Mouse (Mus musculus): ENCODE data around the gene Npff. TPM values are rescaled to one million over a fixed set of nuclear protein-coding genes. Genes with fewer than 3 reads are reported as not detected.

Gene Npff
- polyA plus RNA-seq, 1 experiment from 2014 or later, result 2.1 TPM

DNA sequence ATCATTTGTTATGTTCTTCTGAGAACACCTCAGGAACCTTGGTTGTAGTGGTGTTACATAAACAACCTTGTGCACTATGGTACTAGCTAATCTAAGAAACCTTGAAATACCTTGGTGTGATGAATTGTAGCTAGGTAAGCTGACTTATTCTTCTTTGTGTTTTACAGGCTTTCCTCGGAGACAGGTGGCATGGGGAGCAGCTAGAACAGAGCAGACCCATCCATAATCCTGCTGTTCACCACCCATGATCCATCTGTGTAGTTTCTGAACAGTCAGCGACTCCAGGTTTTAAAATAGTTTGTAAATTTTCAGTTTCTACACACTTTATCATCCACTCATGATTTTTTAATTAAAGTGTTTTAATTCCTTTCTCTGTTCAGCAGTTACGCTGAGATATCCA, 26.4 kb downstream of the Npff start:
- no peak for DNase-seq (ENCODE audit: low spot score)
- 92% methylated on average over 3 of the region's 3 CpGs for WGBS
- no peaks in the 10 kb centered on the region for H3K4me1 ChIP-seq (replicated peaks; ENCODE audit: control insufficient read depth, insufficient read depth, low read length)
- no peak overlapping the region for H3K9ac ChIP-seq (ENCODE audit: low read length)
- no peak overlapping the region for H3K4me2 ChIP-seq (ENCODE audit: low read depth, low read length, severe bottlenecking)
- H3K9me3 ChIP-seq (ENCODE audit: control insufficient read depth, low read length), result no peaks in the 10 kb centered on the region
- ATAC-seq (replicated peaks; ENCODE audit: low FRiP score), result no peak
- no peak overlapping the region for H3K27ac ChIP-seq (ENCODE audit: low read depth, low read length)
- H3K36me3 ChIP-seq (ENCODE audit: control insufficient read depth, insufficient read depth, low read length), result peaks cover 20% of the 10 kb centered on the region
- H3K27me3 ChIP-seq (ENCODE audit: control insufficient read depth, insufficient read depth, low read length), result no peaks in the 10 kb centered on the region
- H3K4me3 ChIP-seq (ENCODE audit: low read depth, low read length), result no peak overlapping the region

GRCm38 (mm10) chr15:102487664-102488063, 37.1 kb downstream of the Npff start:
- DNase-seq (ENCODE audit: low spot score), result no peak
- ATAC-seq (replicated peaks; ENCODE audit: low FRiP score), result no peak
- H3K27ac ChIP-seq (ENCODE audit: low read depth, low read length), result no peak overlapping the region
- H3K4me2 ChIP-seq (ENCODE audit: low read depth, low read length, severe bottlenecking), result no peak overlapping the region
- no peak overlapping the region for H3K4me3 ChIP-seq (ENCODE audit: low read depth, low read length)
- H3K27me3 ChIP-seq (ENCODE audit: control insufficient read depth, insufficient read depth, low read length), result no peaks in the 10 kb centered on the region
- 83% methylated on average over 1 of the region's 1 CpGs for WGBS
- H3K4me1 ChIP-seq (replicated peaks; ENCODE audit: control insufficient read depth, insufficient read depth, low read length), result no peaks in the 10 kb centered on the region
- H3K9me3 ChIP-seq (ENCODE audit: control insufficient read depth, low read length), result no peaks in the 10 kb centered on the region
- H3K36me3 ChIP-seq (ENCODE audit: control insufficient read depth, insufficient read depth, low read length), result peaks cover 37% of the 10 kb centered on the region
- no peak overlapping the region for H3K9ac ChIP-seq (ENCODE audit: low read length)

DNA sequence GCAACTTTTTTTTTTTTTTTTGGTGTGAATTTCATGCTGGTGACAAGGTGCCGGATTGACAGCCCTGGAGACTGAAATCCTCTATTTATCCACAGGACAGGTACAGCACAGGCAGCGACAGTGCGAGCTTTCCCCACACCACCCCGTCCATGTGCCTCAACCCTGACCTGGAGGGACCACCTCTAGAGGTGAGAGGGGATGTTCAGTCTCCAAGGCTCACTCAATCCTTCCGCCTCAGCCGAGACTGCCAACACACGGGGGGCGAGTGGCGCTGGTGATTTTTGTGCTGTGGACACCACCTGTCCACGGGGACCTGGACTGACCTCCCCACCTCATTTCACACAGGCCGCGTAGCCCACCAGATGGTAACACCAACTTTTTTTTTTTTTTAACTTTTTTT, 38.9 kb downstream of the Npff start:
- no peak overlapping the region for H3K27ac ChIP-seq (ENCODE audit: low read depth, low read length)
- H3K27me3 ChIP-seq (ENCODE audit: control insufficient read depth, insufficient read depth, low read length), result no peaks in the 10 kb centered on the region
- H3K9me3 ChIP-seq (ENCODE audit: control insufficient read depth, low read length), result no peaks in the 10 kb centered on the region
- no peaks in the 10 kb centered on the region for H3K4me1 ChIP-seq (replicated peaks; ENCODE audit: control insufficient read depth, insufficient read depth, low read length)
- ATAC-seq (replicated peaks; ENCODE audit: low FRiP score) (no peak), DNase-seq (ENCODE audit: low spot score) (no peak)
- H3K4me2 ChIP-seq (ENCODE audit: low read depth, low read length, severe bottlenecking), result no peak overlapping the region
- WGBS, result 93% methylated on average over 12 of the region's 12 CpGs
- no peak overlapping the region for H3K9ac ChIP-seq (ENCODE audit: low read length)
- H3K4me3 ChIP-seq (ENCODE audit: low read depth, low read length), result no peak overlapping the region
- peaks cover 39% of the 10 kb centered on the region for H3K36me3 ChIP-seq (ENCODE audit: control insufficient read depth, insufficient read depth, low read length)

- H3K27ac ChIP-seq (ENCODE audit: low read depth, low read length), result no peak overlapping the region
- no peaks in the 10 kb centered on the region for H3K4me1 ChIP-seq (replicated peaks; ENCODE audit: control insufficient read depth, insufficient read depth, low read length)
- no peak overlapping the region for H3K9ac ChIP-seq (ENCODE audit: low read length)
- ATAC-seq (replicated peaks; ENCODE audit: low FRiP score), result no peak
- H3K9me3 ChIP-seq (ENCODE audit: control insufficient read depth, low read length), result no peaks in the 10 kb centered on the region
- peaks cover 31% of the 10 kb centered on the region for H3K36me3 ChIP-seq (ENCODE audit: control insufficient read depth, insufficient read depth, low read length)
- H3K4me3 ChIP-seq (ENCODE audit: low read depth, low read length), result no peak overlapping the region
- WGBS, result 95% methylated on average over 3 of the region's 3 CpGs
- DNase-seq (ENCODE audit: low spot score), result no peak
- H3K27me3 ChIP-seq (ENCODE audit: control insufficient read depth, insufficient read depth, low read length), result no peaks in the 10 kb centered on the region
- H3K4me2 ChIP-seq (ENCODE audit: low read depth, low read length, severe bottlenecking), result no peak overlapping the region
These were observed 41.6 kb downstream of the Npff start for GRCm38 (mm10) chr15:102483136-102483535.

DNA sequence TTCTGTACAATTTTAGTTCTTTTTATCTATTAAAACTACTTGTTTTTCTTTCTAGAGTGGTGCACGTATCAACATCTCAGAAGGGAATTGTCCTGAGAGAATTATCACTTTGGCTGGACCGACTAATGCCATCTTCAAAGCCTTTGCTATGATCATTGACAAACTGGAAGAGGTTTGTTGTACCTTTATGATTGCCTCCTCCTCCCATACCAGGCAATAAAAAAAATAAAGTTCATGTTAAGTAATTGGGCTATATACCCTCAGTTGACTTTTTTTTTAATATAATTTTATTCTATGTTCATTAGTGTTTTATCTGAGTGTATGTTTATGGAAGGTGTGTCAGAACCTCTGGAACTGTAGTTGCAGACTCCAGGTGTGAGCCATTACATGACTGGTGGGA, 50.2 kb downstream of the Npff start:
- DNase-seq (ENCODE audit: low spot score), result no peak
- H3K4me2 ChIP-seq (ENCODE audit: low read depth, low read length, severe bottlenecking), result no peak overlapping the region
- no peaks in the 10 kb centered on the region for H3K4me1 ChIP-seq (replicated peaks; ENCODE audit: control insufficient read depth, insufficient read depth, low read length)
- no peaks in the 10 kb centered on the region for H3K27me3 ChIP-seq (ENCODE audit: control insufficient read depth, insufficient read depth, low read length)
- no peak overlapping the region for H3K9ac ChIP-seq (ENCODE audit: low read length)
- no peak overlapping the region for H3K4me3 ChIP-seq (ENCODE audit: low read depth, low read length)
- ATAC-seq (replicated peaks; ENCODE audit: low FRiP score), result no peak
- no peaks in the 10 kb centered on the region for H3K9me3 ChIP-seq (ENCODE audit: control insufficient read depth, low read length)
- WGBS, result 97% methylated on average over 2 of the region's 2 CpGs
- no peak overlapping the region for H3K27ac ChIP-seq (ENCODE audit: low read depth, low read length)
- H3K36me3 ChIP-seq (ENCODE audit: control insufficient read depth, insufficient read depth, low read length), result peaks cover 21% of the 10 kb centered on the region

Other genes starting within 250 kb of the Npff start
- 55.6 and 64.7 TPM in 2 replicates for gene Mfsd5, start 245.5 kb downstream of the Npff start, polyA plus RNA-seq (2014; fragmentation: Nextera tagmentation; extraction: Ambion mirVana)
- 58.3 and 60.3 TPM in 2 replicates for gene Espl1, start 228.7 kb downstream of the Npff start, polyA plus RNA-seq (2014; fragmentation: Nextera tagmentation; extraction: Ambion mirVana)
- 357 and 374 TPM in 2 replicates for gene Pfdn5, start 198.8 kb downstream of the Npff start, polyA plus RNA-seq (2014; fragmentation: Nextera tagmentation; extraction: Ambion mirVana)
- gene Myg1, start 193.2 kb downstream of the Npff start, polyA plus RNA-seq (2014; fragmentation: Nextera tagmentation; extraction: Ambion mirVana), result 113 and 124 TPM in 2 replicates
- gene Aaas, start 174.2 kb downstream of the Npff start, polyA plus RNA-seq (2014; fragmentation: Nextera tagmentation; extraction: Ambion mirVana), result 103 and 114 TPM in 2 replicates
- gene Sp7, start 157.8 kb downstream of the Npff start, polyA plus RNA-seq (2014; fragmentation: Nextera tagmentation; extraction: Ambion mirVana), result 0.20 and 0.52 TPM in 2 replicates
- gene Sp1, start 118.8 kb downstream of the Npff start, polyA plus RNA-seq (2014; fragmentation: Nextera tagmentation; extraction: Ambion mirVana), result 12.2 and 12.5 TPM in 2 replicates
- 1.0 TPM in 1 of 2 replicates, not detected in the other for gene Amhr2, start 79.6 kb downstream of the Npff start, polyA plus RNA-seq (2014; fragmentation: Nextera tagmentation; extraction: Ambion mirVana)
- gene Prr13, start 65.9 kb downstream of the Npff start, polyA plus RNA-seq (2014; fragmentation: Nextera tagmentation; extraction: Ambion mirVana), result 87.9 and 97.2 TPM in 2 replicates
- 236 and 247 TPM in 2 replicates for gene Pcbp2, start 54.4 kb downstream of the Npff start, polyA plus RNA-seq (2014; fragmentation: Nextera tagmentation; extraction: Ambion mirVana)
- 15.6 TPM in 1 of 2 replicates, not detected in the other for gene Gm10337, start 21.2 kb downstream of the Npff start, polyA plus RNA-seq (2014; fragmentation: Nextera tagmentation; extraction: Ambion mirVana)
- 25.4 and 28.4 TPM in 2 replicates for gene Map3k12, start 7.9 kb downstream of the Npff start, polyA plus RNA-seq (2014; fragmentation: Nextera tagmentation; extraction: Ambion mirVana)
- gene Tarbp2, start 6.8 kb downstream of the Npff start, polyA plus RNA-seq (2014; fragmentation: Nextera tagmentation; extraction: Ambion mirVana), result 98.9 and 109 TPM in 2 replicates
- 0.37 TPM in 1 of 2 replicates, not detected in the other for gene Gm28047, start 100.1 kb upstream of the Npff start, polyA plus RNA-seq (2014; fragmentation: Nextera tagmentation; extraction: Ambion mirVana)
- gene Atf7, start 100.5 kb upstream of the Npff start, polyA plus RNA-seq (2014; fragmentation: Nextera tagmentation; extraction: Ambion mirVana), result 15.1 and 15.5 TPM in 2 replicates
- gene Atp5g2, start 147.4 kb upstream of the Npff start, polyA plus RNA-seq (2014; fragmentation: Nextera tagmentation; extraction: Ambion mirVana), result 52.7 and 58.4 TPM in 2 replicates
- gene Calcoco1, start 197.2 kb upstream of the Npff start, polyA plus RNA-seq (2014; fragmentation: Nextera tagmentation; extraction: Ambion mirVana), result 30.4 and 31.1 TPM in 2 replicates